33 mouse cellular contexts compared by ENCODE assay signal in the genomic region with DNA sequence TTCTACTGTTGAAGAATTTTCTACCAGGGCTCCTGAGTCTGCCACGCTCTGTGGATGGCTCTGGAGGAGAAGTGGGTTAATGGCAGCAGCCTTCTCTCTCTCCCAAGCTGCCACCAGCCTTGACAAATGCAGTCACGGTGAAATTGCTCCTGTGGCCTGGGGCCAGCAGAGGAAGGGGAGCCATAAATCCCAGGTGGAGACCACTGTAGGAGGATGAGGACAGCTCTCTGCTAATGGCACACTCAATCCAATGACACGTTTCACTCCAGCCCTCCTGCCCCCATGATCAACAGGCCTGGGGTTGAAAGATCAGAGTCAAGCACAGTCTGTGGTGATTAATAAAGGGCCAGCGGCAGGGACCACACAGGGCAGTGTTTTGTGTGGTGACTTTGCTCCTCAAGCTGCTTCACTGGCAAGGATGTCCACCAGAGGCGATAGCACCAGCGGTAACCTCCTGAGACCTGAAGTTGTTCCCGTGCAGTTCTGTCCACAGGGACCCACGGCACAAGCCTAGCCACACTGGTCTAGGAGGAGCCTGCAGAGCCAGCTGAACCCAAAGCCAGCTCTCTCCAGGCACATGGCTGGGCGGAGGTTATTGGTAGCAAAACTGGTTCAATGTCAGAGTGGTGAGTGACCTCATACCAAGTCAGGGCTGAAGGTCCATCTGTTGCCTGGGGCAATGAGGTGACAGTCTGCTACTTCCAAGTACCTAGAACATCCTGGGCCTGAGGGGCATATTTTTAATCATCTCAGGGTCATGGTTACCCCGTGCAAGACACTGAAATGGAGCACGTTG. TPM values are rescaled to one million over a fixed set of nuclear protein-coding genes. Genes with fewer than 3 reads are reported as not detected.
A peak's percentile ranks its signal among the peaks of the same experiment; 100 is the strongest.
DNase-seq lines count a peak whose midpoint lies in the region; ATAC-seq lines count a peak whose summit lies in the region.
"Had no signal": no experiment of that assay in that cellular context is flagged by ENCODE, and none has a peak within 500 bp of the region (broad histone marks: within the 10 kb centered on the region; RNA-seq: fewer than 3 reads in every experiment).

No protein-coding gene starts in this region.

- H3K4me1 ChIP-seq in kidney, embryonic 16.5 days (ENCODE audit: insufficient read depth, low read length) = no peaks in the 10 kb centered on the region
- no peaks in the 10 kb centered on the region for H3K4me1 ChIP-seq in neural tube, embryonic 14.5 days (ENCODE audit: control insufficient read depth, insufficient read depth, low read length)
- H3K4me1 ChIP-seq: forebrain, embryonic 13.5 days; hindbrain, embryonic 15.5 days; limb, embryonic 15.5 days; liver, embryonic 13.5 days; midbrain, embryonic 15.5 days; stomach, embryonic 15.5 days had no signal

- H3K36me3 ChIP-seq in kidney, embryonic 16.5 days (ENCODE audit: insufficient read depth, low read length) = no peaks in the 10 kb centered on the region
- no peaks in the 10 kb centered on the region for H3K36me3 ChIP-seq in neural tube, embryonic 14.5 days (ENCODE audit: control insufficient read depth, insufficient read depth, low read length)
- H3K36me3 ChIP-seq: hindbrain, embryonic 15.5 days; limb, embryonic 10.5 days; limb, embryonic 15.5 days; liver, embryonic 13.5 days; midbrain, embryonic 15.5 days; stomach, embryonic 15.5 days had no signal

- H3K27me3 ChIP-seq in kidney, embryonic 16.5 days (ENCODE audit: insufficient read depth, low read length) = no peaks in the 10 kb centered on the region
- H3K27me3 ChIP-seq in neural tube, embryonic 14.5 days (ENCODE audit: control insufficient read depth, insufficient read depth, low read length) = no peaks in the 10 kb centered on the region
- H3K27me3 ChIP-seq: forebrain, embryonic 13.5 days; hindbrain, embryonic 15.5 days; limb, embryonic 15.5 days; liver, embryonic 13.5 days; midbrain, embryonic 15.5 days; stomach, embryonic 15.5 days had no signal

- no peak overlapping the region for H3K4me2 ChIP-seq in kidney, embryonic 16.5 days (replicated peaks; ENCODE audit: low read depth, low read length)
- no peak overlapping the region for H3K4me2 ChIP-seq in neural tube, embryonic 14.5 days (ENCODE audit: low read depth, low read length)
- H3K4me2 ChIP-seq: forebrain, embryonic 13.5 days; hindbrain, embryonic 15.5 days; limb, embryonic 15.5 days; liver, embryonic 13.5 days; midbrain, embryonic 15.5 days; stomach, embryonic 15.5 days had no signal

- DNase-seq in embryo, embryonic 10.5 days (ENCODE audit: low spot score) = peak; percentile 21
- no peak for DNase-seq in embryo, embryonic 9.5 days (ENCODE audit: extremely low spot score)
- no peak for DNase-seq in kidney, adult 9 months
- peak; percentile 44 to 70 for DNase-seq in adrenal gland, postnatal 36 days
- no peak for DNase-seq in cerebellum, adult 9-11 months
- DNase-seq: B cell, adult 2 months; cerebellum, adult 8-10 months; gastrocnemius, postnatal 14 days; heart, postnatal 14 days; kidney, adult 18-20 months; kidney, postnatal 14 days; layer of hippocampus, adult 9-11 months; liver, embryonic 13.5 days; lung, adult 18-20 months; lung, postnatal 4 days; right cerebral cortex, postnatal 25 days; thymus, postnatal 14 days had no signal

- H3K4me3 ChIP-seq in kidney, embryonic 16.5 days (ENCODE audit: low read length) = no peak overlapping the region
- no peak overlapping the region for H3K4me3 ChIP-seq in neural tube, embryonic 14.5 days (ENCODE audit: low read depth, low read length)
- H3K4me3 ChIP-seq: forebrain, embryonic 13.5 days; hindbrain, embryonic 15.5 days; limb, embryonic 10.5 days; limb, embryonic 15.5 days; liver, embryonic 13.5 days; midbrain, embryonic 15.5 days; stomach, embryonic 15.5 days had no signal

- WGBS in kidney, embryonic 16.5 days = 41% methylated on average over 11 of the region's 11 CpGs
- 63% methylated on average over 11 of the region's 11 CpGs for WGBS in neural tube, embryonic 14.5 days

- H3K9ac ChIP-seq in kidney, embryonic 16.5 days (replicated peaks; ENCODE audit: low read length) = no peak overlapping the region
- H3K9ac ChIP-seq in neural tube, embryonic 14.5 days (replicated peaks; ENCODE audit: low read depth, low read length) = no peak overlapping the region
- H3K9ac ChIP-seq: forebrain, embryonic 13.5 days; hindbrain, embryonic 15.5 days; limb, embryonic 15.5 days; liver, embryonic 13.5 days; midbrain, embryonic 15.5 days; stomach, embryonic 15.5 days had no signal

- ATAC-seq in kidney, embryonic 16.5 days (ENCODE audit: low FRiP score, low TSS enrichment) = 0 out of 2 replicates have a peak, but pooled peaks have one; percentile 39
- peak; percentile 69; the same call in 1 of the 2 replicates for ATAC-seq in neural tube, embryonic 14.5 days (ENCODE audit: low read depth)
- ATAC-seq: forebrain, embryonic 13.5 days; lung, postnatal 0 days; midbrain, embryonic 15.5 days had no signal

- H3K9me3 ChIP-seq in kidney, embryonic 16.5 days (ENCODE audit: low read length) = no peaks in the 10 kb centered on the region
- H3K9me3 ChIP-seq in neural tube, embryonic 14.5 days (ENCODE audit: control insufficient read depth, low read length) = no peaks in the 10 kb centered on the region
- H3K9me3 ChIP-seq: forebrain, embryonic 13.5 days; hindbrain, embryonic 15.5 days; limb, embryonic 10.5 days; limb, embryonic 15.5 days; liver, embryonic 13.5 days; midbrain, embryonic 15.5 days; stomach, embryonic 15.5 days had no signal

- H3K27ac ChIP-seq in kidney, embryonic 16.5 days (ENCODE audit: low read length) = no peak overlapping the region
- H3K27ac ChIP-seq in neural tube, embryonic 14.5 days (ENCODE audit: low read depth, low read length) = no peak overlapping the region
- H3K27ac ChIP-seq: forebrain, embryonic 13.5 days; hindbrain, embryonic 15.5 days; limb, embryonic 10.5 days; limb, embryonic 15.5 days; liver, embryonic 13.5 days; midbrain, embryonic 15.5 days; stomach, embryonic 15.5 days had no signal

RNA-seq across cellular contexts. Expression of a gene that starts 8.6 kb away (rescaled TPM):
- 0.64 and 0.72 TPM in 2 replicates for polyA plus RNA-seq in kidney, embryonic 16.5 days (2015; fragmentation: Nextera tagmentation; extraction: Ambion mirVana)
- total RNA-seq in adrenal gland, postnatal 36 days (2021) = not detected
- polyA plus RNA-seq in neural tube, embryonic 14.5 days (2014; fragmentation: Nextera tagmentation; extraction: Ambion mirVana) = 0.21 TPM in 1 of 2 replicates, not detected in the other
- total RNA-seq: heart, postnatal 14 days; left cerebral cortex, postnatal 10 days; neutrophil, adult 5-6 weeks had no signal
- polyA plus RNA-seq: embryonic facial prominence, embryonic 11.5 days; heart, embryonic 14.5 days; limb, embryonic 10.5 days; limb, embryonic 15.5 days; liver, embryonic 13.5 days had no signal

RNA-seq across cellular contexts. Expression of a gene that starts 15.4 kb away (rescaled TPM):
- polyA plus RNA-seq in kidney, embryonic 16.5 days (2015; fragmentation: Nextera tagmentation; extraction: Ambion mirVana) = 369 and 396 TPM in 2 replicates
- 100 to 1,000 TPM; 332 to 335 TPM for total RNA-seq in adrenal gland, postnatal 36 days (2021)
- 560 and 641 TPM in 2 replicates for polyA plus RNA-seq in neural tube, embryonic 14.5 days (2014; fragmentation: Nextera tagmentation; extraction: Ambion mirVana)

RNA-seq across cellular contexts. Expression of a gene that starts 39.6 kb away (rescaled TPM):
- not detected in 2 replicates for polyA plus RNA-seq in kidney, embryonic 16.5 days (2015; fragmentation: Nextera tagmentation; extraction: Ambion mirVana)
- total RNA-seq in adrenal gland, postnatal 36 days (2021) = not detected
- polyA plus RNA-seq in neural tube, embryonic 14.5 days (2014; fragmentation: Nextera tagmentation; extraction: Ambion mirVana) = not detected in 2 replicates
- total RNA-seq: gastrocnemius, postnatal 14 days; granulocyte monocyte progenitor cell, adult 5-6 weeks; heart, postnatal 14 days; left cerebral cortex, postnatal 10 days; megakaryocyte-erythroid progenitor cell, adult 5-6 weeks had no signal
- polyA plus RNA-seq: embryonic facial prominence, embryonic 11.5 days; forebrain, embryonic 13.5 days; heart, embryonic 14.5 days; hindbrain, embryonic 15.5 days; intestine, embryonic 14.5 days; limb, embryonic 10.5 days; limb, embryonic 15.5 days; liver, embryonic 13.5 days; lung, postnatal 0 days; midbrain, embryonic 15.5 days; stomach, embryonic 15.5 days had no signal

RNA-seq across cellular contexts. Expression of a gene that starts 51.6 kb away (rescaled TPM):
- not detected in 2 replicates for polyA plus RNA-seq in kidney, embryonic 16.5 days (2015; fragmentation: Nextera tagmentation; extraction: Ambion mirVana)
- total RNA-seq in adrenal gland, postnatal 36 days (2021) = not detected
- polyA plus RNA-seq in neural tube, embryonic 14.5 days (2014; fragmentation: Nextera tagmentation; extraction: Ambion mirVana) = not detected in 2 replicates
- total RNA-seq: gastrocnemius, postnatal 14 days; granulocyte monocyte progenitor cell, adult 5-6 weeks; heart, postnatal 14 days; left cerebral cortex, postnatal 10 days; megakaryocyte-erythroid progenitor cell, adult 5-6 weeks; neutrophil, adult 5-6 weeks had no signal
- polyA plus RNA-seq: embryonic facial prominence, embryonic 11.5 days; forebrain, embryonic 13.5 days; heart, embryonic 14.5 days; hindbrain, embryonic 15.5 days; intestine, embryonic 14.5 days; limb, embryonic 10.5 days; limb, embryonic 15.5 days; liver, embryonic 13.5 days; lung, postnatal 0 days; midbrain, embryonic 15.5 days; stomach, embryonic 15.5 days had no signal

Comparison
In these comparisons a context has a peak if more than half of its experiments do, and no peak if none do; other contexts are left out.
1. DNase-seq: peak in embryo, embryonic 10.5 days (single experiment) and adrenal gland, postnatal 36 days (2 of 2); none in embryo, embryonic 9.5 days (single experiment), kidney, adult 9 months (single experiment) and cerebellum, adult 9-11 months (single experiment).